Mouse (Mus musculus) naive thymus-derived CD4-positive, alpha-beta T cell, adult 2 months (primary cell): Measurements from ENCODE around the gene Camta1.

ENCODE experiments used
- DNase-seq: peaks from one replicate; pipeline ENCODE4 v3.0.0-alpha.2; 2011; ENCODE audit warnings: low read depth

Gene Camta1

DNA sequence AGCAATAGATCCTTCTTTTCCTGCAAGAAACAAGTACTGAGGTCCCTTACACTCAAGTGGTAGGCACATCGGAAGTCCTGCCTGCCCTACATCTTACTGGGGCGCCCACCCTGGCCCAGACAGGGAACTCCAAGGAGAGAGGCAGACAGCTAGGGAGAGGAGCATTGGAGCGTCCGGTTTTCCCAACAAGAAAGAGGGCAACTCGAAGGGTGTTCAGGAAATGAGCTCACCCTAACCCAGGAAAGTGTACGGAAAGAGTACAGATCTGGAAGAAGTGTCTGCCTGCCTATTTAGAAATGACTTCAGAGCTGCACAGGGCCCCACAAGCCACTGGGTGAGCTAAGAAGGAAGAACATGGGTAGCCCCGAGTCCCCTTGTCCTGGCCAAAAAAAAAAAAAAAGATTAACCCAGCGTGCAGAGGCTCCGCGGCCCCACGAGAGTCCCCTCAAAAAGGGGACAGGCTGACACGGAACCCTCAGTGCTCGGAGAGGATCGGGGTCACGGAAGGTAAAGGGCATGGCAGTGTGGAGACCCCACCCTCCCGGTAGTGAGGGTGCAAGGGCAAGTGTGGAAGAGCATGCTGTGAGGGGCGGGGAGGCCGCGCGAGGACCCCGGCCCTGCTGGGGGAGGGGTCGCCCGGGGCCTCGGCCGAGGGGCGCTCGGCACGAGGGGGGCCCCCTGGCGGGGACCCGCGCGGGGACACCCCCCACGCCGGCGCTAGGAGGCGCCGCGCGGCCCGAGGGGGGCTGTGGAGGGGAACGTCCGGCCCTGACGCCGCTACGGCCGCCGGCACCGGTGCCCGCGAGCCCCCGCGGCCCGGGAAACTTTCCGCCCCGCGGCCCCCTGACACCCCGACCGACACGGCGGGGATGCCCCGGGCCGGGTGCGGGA lies 990 bp downstream of the Camta1 start:
- peak; percentile 61 for DNase-seq

- no peak for DNase-seq
Measured at GRCm38 (mm10) chr4:151859275-151859674, 2.4 kb downstream of the Camta1 start.

DNA sequence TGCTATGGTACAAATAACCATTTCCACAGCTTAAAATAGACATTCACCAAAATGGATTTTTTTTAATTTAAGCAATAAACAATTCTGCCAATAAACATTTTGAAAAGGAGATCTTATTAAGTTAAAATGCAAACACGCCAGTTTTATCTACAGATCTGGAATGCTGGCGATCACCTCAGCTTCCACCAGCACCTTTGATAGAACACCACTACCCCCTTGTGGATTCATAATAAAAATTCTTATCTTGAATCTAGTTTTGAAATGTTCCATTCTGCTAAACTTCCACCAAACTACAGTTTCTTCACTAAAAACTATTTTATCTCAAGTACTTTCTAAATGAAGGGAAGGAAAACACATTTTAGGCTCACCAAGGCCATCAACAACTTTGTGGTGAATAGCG lies 7.7 kb downstream of the Camta1 start:
- peak; percentile 44 for DNase-seq

- DNase-seq: peak; percentile 70
Measured at GRCm38 (mm10) chr4:151851179-151851578, 10.5 kb downstream of the Camta1 start.

DNA sequence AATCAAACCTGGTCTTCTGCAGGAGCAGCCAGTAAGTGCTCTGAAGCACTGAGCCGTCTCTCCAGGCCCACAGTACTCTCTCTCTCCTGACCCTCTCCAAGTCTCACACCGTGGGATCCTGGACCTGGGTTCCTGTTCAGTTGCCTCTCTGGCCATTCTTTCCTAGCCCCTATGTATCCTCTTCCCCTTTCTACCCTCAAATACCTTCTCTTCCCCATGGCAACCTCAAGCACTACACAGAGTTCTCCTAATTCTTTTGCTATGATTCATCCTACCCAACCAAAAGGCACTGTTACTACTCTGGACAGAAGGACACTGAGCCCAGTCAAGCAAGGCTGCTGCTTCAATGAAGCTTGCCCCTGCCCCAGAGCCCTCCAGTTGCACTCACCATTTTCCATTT lies 19.1 kb downstream of the Camta1 start:
- no peak for DNase-seq

GRCm38 (mm10) chr4:151838518-151838917 lies 23.2 kb downstream of the Camta1 start:
- no peak for DNase-seq

DNA sequence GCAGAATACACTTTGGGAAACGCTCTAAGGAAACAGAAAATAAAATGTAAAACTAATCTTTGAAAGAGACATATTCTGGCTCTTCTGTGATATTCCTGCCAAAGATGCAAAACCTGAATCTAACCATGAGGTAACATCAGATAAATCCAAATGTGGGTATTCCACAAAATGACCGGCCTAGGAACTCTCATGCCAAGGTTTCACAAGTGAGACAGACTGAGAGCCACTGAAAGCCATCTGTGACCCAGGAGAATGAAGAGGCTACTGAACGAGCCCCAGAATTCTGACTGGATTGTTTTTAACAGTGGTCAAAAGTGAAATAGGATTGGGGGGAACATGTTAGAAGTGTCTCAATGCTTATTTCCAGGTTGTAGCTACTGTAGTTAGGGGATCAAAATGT lies 25.8 kb downstream of the Camta1 start:
- DNase-seq: no peak

- no peak for DNase-seq
Measured at GRCm38 (mm10) chr4:151834536-151834935, 27.1 kb downstream of the Camta1 start.

DNA sequence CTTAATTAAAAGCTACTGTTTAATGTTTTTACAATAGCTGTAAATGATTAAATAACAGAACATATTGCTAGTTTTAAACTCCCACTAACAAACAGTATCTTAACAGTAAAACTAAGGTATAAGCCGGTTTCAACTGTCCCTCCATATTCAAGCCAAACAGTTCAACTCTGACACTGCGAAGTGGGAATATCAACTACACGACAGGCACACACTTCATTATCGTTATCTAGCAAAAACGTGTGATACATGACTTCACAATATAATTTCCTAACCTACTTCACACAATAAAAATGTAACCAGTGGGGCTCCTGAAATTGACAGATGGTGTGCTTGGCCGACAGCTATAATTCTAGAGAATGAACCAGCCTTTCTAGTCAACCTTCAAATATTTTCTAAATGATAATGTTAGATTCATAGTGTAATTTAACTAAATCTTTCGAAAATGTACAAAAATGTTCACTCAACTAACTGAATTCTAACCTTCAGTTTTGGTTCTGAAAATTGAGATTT lies 27.7 kb downstream of the Camta1 start:
- no peak for DNase-seq

DNA sequence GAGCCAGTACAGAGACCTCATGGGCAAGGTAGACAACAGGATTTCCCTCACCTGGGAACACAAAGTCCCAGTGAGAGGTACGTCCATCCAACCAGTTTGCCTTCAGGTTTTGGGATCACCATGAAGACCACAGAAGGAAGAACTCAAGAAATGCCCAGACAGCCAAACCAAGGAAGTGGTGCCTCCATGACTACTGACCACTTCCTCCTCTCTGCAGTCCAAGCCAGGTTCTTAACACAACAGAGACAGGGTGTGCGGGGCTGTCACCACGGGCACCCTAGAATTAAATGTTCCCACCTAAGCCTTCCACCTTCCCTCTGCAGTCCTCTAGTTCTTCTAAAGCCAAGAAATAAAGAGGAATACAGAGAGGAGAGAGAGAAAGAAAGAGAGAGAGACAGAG lies 33.8 kb downstream of the Camta1 start:
- DNase-seq: no peak

DNA sequence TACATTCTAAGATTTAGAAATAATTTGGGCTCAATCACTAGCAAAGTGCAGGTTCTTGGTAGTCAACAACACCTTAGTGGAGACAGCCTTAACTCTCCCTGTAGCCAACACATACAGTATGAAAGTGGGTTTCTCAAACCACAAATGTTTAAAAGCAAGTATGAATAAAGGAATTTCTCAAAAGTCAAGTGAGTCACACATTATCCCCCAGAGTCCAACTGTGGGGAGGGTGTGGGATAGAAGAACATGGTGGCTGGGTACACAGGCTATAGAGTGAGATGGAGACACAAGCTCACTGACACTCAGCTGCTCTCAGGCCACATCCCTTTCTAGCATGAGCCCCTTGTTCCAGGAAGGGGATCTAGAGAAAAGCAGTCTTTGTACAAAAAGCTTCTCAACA lies 34.3 kb downstream of the Camta1 start:
- no peak for DNase-seq

DNA sequence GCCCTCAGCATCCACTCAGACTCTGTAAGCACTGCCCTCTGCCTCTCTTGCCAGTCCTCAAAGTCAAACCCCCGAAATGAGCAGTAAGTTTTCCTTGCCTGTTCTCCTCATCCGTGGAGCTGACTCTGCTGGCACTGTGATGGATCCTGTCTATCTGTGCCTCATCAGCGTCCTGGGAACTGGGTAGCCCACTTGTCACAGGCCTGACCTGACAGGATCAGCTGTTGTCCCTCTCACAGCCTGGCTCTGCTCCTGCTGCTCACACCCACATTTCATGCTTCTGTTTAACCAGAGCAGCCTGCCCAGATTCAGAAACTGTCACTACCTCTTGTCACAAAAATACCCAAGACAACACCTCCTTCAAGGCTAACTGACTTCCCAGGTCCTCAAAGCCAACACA lies 37.7 kb downstream of the Camta1 start:
- DNase-seq: no peak

DNA sequence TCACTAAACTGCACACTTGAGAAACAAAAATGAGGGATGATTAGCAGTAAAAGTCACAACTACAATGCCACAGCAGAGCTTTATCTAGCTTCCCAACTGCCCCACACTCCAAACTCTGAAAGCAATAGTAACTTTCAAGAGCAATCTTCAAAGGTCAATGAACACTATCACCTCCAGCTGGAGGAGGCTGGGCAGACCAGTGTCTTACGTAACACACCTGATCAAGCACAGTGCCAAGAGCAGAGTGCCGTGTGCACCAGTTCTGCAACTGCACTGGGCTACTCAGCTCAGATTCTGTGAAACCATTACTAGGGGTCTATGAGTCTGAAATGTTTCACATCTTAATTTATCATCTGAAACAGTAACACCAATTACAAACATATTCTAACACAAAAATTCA lies 38.7 kb downstream of the Camta1 start:
- DNase-seq: no peak

GRCm38 (mm10) chr4:151817981-151818766 lies 43.5 kb downstream of the Camta1 start:
- DNase-seq: no peak

GRCm38 (mm10) chr4:151813711-151814110 lies 48.0 kb downstream of the Camta1 start:
- no peak for DNase-seq

GRCm38 (mm10) chr4:151805685-151806084 lies 56.0 kb downstream of the Camta1 start:
- no peak for DNase-seq

DNA sequence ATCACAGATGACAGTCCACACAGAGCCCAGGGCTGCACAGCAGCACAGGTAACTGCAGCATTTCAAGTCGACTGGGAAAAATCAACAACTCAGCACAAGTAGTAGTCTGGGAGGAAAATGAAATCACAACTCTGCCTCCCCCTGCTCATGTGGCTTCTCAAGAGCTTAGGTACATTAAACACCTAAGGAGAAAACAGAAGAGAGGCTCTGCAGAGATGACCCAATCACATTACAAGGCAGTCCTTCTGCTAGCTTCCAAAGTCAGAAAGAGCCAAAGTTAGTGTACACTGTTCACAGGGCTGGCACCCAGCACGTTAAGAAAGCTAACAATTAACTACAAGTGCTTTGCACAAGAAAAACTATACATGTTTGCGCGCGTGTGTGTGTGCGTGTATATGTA lies 56.6 kb downstream of the Camta1 start:
- DNase-seq: no peak

DNA sequence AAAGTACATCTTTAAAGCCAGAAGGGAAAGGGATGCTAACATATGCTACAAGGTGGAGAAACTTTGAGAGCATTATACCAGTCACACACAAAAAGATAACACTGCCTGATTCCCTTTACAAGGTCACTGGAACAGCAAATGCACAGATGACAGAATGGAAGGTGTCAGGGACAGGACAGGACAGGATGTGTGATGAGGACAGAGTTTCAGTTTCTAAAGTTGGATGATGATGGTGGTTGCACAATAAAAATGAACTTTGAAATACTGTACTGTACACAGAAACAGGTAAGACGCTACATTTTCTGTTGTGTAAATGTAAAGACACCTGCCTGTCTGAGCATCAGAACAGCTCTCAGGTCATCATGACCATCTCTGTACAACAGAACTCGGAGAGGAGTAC lies 57.5 kb downstream of the Camta1 start:
- no peak for DNase-seq

- no peak for DNase-seq
Measured at GRCm38 (mm10) chr4:151798630-151799029, 63.0 kb downstream of the Camta1 start.

GRCm38 (mm10) chr4:151793694-151794093 lies 68.0 kb downstream of the Camta1 start:
- no peak for DNase-seq

GRCm38 (mm10) chr4:151786946-151787705 lies 74.5 kb downstream of the Camta1 start:
- DNase-seq: no peak

DNA sequence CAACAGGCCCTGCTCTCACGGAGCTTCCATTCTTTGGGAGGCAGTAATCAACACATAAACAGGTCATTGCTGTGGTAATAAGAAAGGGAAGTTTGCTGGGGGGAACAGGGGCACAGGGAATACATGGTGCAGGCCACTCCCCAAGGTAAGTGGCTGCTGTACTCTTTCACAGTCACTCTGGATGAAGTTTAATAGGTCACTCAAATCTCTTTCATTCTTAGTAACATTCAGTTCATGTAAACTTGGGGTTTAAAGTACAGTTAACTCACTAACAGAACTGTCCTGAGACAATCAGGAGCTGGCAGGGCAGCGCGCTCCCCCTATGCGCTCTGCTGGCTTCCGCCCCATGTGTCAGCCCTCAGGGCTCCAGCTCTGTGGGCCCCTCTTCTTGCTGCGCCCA lies 81.2 kb downstream of the Camta1 start:
- DNase-seq: no peak
